ENCODE assay signal across 15 mouse cellular contexts in genomic region chr1:54715061-54715760, GRCm38 (mm10).
DNase-seq lines count a peak whose midpoint lies in the region; ATAC-seq and TF ChIP-seq lines count a peak whose summit lies in the region.
"Had no signal": no experiment of that assay in that cellular context is flagged by ENCODE, and none has a peak within 500 bp of the region (broad histone marks: within the 10 kb centered on the region; RNA-seq: fewer than 3 reads in every experiment).

No protein-coding gene starts in this region.

- intact Hi-C loops in heart, postnatal 25 days (cut with DNase I) = loop anchor here (2.0 kb wide), 1 partner anchor 42 kb away; no protein-coding TSS in a partner anchor

- no peaks in the 10 kb centered on the region for H3K36me3 ChIP-seq in heart, embryonic 15.5 days
- H3K36me3 ChIP-seq in lung, embryonic 14.5 days (ENCODE audit: insufficient read depth) = peaks cover 3% of the 10 kb centered on the region; the same call in 1 of the 2 replicates
- H3K36me3 ChIP-seq: liver, embryonic 15.5 days had no signal

- H3K27me3 ChIP-seq in heart, embryonic 15.5 days = no peaks in the 10 kb centered on the region
- no peaks in the 10 kb centered on the region for H3K27me3 ChIP-seq in lung, embryonic 14.5 days (ENCODE audit: insufficient read depth, low read length)
- H3K27me3 ChIP-seq: liver, embryonic 15.5 days had no signal

- H3K9ac ChIP-seq in heart, embryonic 15.5 days = no peak overlapping the region
- H3K9ac ChIP-seq in lung, embryonic 14.5 days = no peak overlapping the region
- H3K9ac ChIP-seq: hindbrain, embryonic 14.5 days; liver, embryonic 15.5 days had no signal

- no peak overlapping the region for H3K4me2 ChIP-seq in heart, embryonic 15.5 days
- no peak overlapping the region for H3K4me2 ChIP-seq in lung, embryonic 14.5 days
- H3K4me2 ChIP-seq: hindbrain, embryonic 14.5 days; liver, embryonic 15.5 days had no signal

- no peak for ATAC-seq in heart, embryonic 15.5 days (replicated peaks; ENCODE audit: insufficient number of reproducible peaks, insufficient read depth, low FRiP score, low read depth)
- peak; percentile 52; the same call in 1 of the 2 replicates for ATAC-seq in lung, embryonic 14.5 days (ENCODE audit: insufficient read depth)

- no peaks in the 10 kb centered on the region for H3K9me3 ChIP-seq in heart, embryonic 15.5 days (replicated peaks)
- H3K9me3 ChIP-seq in lung, embryonic 14.5 days (ENCODE audit: low read depth, low read length) = no peaks in the 10 kb centered on the region
- H3K9me3 ChIP-seq: liver, embryonic 15.5 days had no signal

- no peak overlapping the region for H3K4me3 ChIP-seq in heart, embryonic 15.5 days
- no peak overlapping the region for H3K4me3 ChIP-seq in lung, embryonic 14.5 days (ENCODE audit: low read depth, low read length)
- H3K4me3 ChIP-seq: liver, embryonic 15.5 days had no signal

- peak overlapping the region; percentile 64 for H3K27ac ChIP-seq in heart, embryonic 15.5 days
- peak overlapping the region; percentile 21; the same call in 1 of the 2 replicates for H3K27ac ChIP-seq in lung, embryonic 14.5 days (ENCODE audit: low read depth)
- H3K27ac ChIP-seq: hindbrain, embryonic 14.5 days; liver, embryonic 15.5 days had no signal

- peaks cover 30% of the 10 kb centered on the region for H3K4me1 ChIP-seq in heart, embryonic 15.5 days (replicated peaks)
- H3K4me1 ChIP-seq in lung, embryonic 14.5 days (ENCODE audit: insufficient read depth) = peaks cover 9% of the 10 kb centered on the region; the same call in 1 of the 2 replicates
- H3K4me1 ChIP-seq: liver, embryonic 15.5 days had no signal

- 47% methylated on average over 8 of the region's 8 CpGs for WGBS in heart, embryonic 15.5 days
- 45% methylated on average over 8 of the region's 8 CpGs for WGBS in lung, embryonic 14.5 days

- TF ChIP-seq CTCF in lung, embryonic 14.5 days (IDR thresholded peaks at IDR 0.05; ENCODE audit: low read depth) = no peak

- DNase-seq in heart, postnatal 25 days (ENCODE audit: low spot score) = no peak
- DNase-seq in lung, embryonic 14.5 days = peak; percentile 88
- no peak for DNase-seq in lung, postnatal 4 days
- peak; percentile 92 for DNase-seq in Muller cell, postnatal 12 days (ENCODE audit: inconsistent ontology term)
- DNase-seq in brain, adult 2 months (ENCODE audit: low read depth, low spot score) = peak; percentile 48
- no peak for DNase-seq in urinary bladder, adult 18-20 months (ENCODE audit: low spot score in 2 of 2)
- DNase-seq in frontal cortex, postnatal 36 days (ENCODE audit: low spot score in 2 of 2) = no peak
- DNase-seq: adrenal gland, postnatal 25 days; cerebellum, adult 11-12 months; kidney, adult 8-10 months; right cerebral cortex, postnatal 25 days; thymus, adult 18-20 months had no signal

Comparison
In these comparisons a context has a peak if more than half of its experiments do, and no peak if none do; other contexts are left out.
1. DNase-seq: peak in lung, embryonic 14.5 days (single experiment), Muller cell, postnatal 12 days (single experiment) and brain, adult 2 months (single experiment); none in heart, postnatal 25 days (single experiment), lung, postnatal 4 days (0 of 2), urinary bladder, adult 18-20 months (0 of 2) and frontal cortex, postnatal 36 days (0 of 2).